Mouse (Mus musculus): ENCODE results near the gene H2afj. TPM values are rescaled to one million over a fixed set of nuclear protein-coding genes. Genes with fewer than 3 reads are reported as not detected.
A peak's percentile ranks its signal among the peaks of the same experiment; 100 is the strongest.

H2afj gene
- polyA plus RNA-seq, 1 experiment from 2014 or later = 81.5 TPM

DNA sequence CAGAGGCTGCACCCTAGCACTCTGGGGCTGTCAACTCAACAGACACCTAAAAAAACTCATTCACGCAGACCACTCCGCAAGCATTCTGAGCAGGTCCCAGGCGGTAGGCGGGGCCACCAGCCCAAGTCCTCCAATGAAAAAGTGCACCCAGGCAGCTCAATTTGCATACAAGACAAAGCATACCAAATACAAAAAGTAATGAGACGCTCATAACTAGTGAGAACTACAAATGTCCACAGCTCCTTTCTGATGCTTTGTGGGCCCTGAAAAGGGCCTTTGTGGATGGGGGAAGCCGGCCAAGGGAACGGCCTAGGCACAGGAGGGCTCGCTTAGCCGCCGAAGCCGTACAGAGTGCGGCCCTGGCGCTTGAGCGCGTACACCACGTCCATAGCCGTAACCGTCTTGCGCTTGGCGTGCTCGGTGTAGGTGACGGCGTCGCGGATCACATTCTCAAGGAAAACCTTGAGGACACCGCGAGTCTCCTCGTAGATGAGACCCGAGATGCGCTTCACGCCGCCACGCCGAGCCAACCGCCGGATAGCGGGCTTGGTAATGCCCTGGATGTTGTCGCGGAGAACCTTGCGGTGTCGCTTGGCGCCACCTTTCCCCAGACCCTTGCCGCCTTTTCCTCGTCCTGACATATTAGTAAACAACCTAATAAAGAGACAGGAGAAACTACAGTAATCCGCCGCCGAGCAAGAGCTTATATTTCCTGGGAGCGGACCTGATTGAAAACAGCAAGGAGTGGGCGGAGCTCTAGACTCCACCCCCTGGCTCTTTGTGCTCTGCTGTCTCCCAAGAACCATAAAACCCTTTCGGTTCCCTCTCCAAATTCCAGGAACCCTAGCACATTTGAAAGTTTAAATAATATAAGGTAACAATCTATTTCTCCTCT, 4.1 kb upstream of the H2afj start, which contains the start of gene Hist4h4:
Gene Hist4h4 (minus strand): TSS at position 677 of the 895 bp plus-strand sequence.
- WGBS = under 1% methylated on average over 50 of the region's 50 CpGs
- Histone ChIP-seq H3K27ac (ENCODE audit: low read depth, low read length) (peak within 1 kb of the TSS; percentile 100), H3K27me3 (ENCODE audit: control insufficient read depth, insufficient read depth, low read length) (no peaks in the 10 kb centered on the region), H3K9me3 (ENCODE audit: control insufficient read depth, low read length) (no peaks in the 10 kb centered on the region), H3K36me3 (ENCODE audit: control insufficient read depth, insufficient read depth, low read length) (no peaks in the 10 kb centered on the region), H3K4me2 (ENCODE audit: low read depth) (peak within 1 kb of the TSS; percentile 84), H3K4me3 (ENCODE audit: low read depth, low read length) (peak within 1 kb of the TSS; percentile 74), H3K4me1 (ENCODE audit: control insufficient read depth, insufficient read depth, low read length) (0 out of 2 replicates have a peak, but pooled peaks cover 2% of the 10 kb centered on the region), H3K9ac (ENCODE audit: low read length) (peak within 1 kb of the TSS; percentile 98)
- peak; percentile 90 for DNase-seq (ENCODE audit: low spot score)
- peak; percentile 66 for ATAC-seq (ENCODE audit: insufficient read depth, low FRiP score, low TSS enrichment)

DNA sequence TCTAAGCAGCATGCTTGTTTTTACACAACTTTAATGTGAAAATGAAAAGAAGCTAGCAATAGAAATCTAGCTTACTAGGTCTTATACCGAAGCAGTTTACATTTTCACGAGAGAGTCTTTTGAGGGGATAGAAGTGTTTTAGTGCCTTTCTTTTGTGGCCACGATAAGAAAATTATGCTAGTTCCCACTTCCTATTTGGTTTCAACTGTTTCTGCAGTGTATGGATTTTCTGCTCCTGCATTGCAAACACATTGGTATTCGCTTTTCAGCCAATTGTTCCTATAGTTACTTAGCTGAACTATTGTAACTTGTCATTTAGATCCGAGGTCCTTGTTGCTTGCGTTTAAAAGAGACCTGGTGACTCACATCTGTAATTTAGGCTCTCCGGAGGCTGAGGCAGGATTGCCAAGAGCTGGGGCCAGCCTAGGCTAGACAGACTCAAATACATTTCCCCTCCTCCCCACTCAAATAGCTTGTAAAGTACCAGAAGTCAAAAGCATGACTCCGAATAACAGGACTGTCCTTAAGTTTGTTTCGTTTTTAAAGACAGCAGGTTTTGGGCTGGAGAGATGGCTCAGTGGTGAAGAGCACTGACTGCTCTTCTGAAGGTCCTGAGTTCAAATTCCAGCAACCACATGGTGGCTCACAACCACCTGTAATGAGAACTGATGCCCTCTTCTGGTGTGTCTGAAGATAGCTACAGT, 3.2 kb upstream of the H2afj start:
- Histone ChIP-seq H3K4me2 (ENCODE audit: low read depth) (peak overlapping the region; percentile 84), H3K9me3 (ENCODE audit: control insufficient read depth, low read length) (no peaks in the 10 kb centered on the region), H3K27me3 (ENCODE audit: control insufficient read depth, insufficient read depth, low read length) (no peaks in the 10 kb centered on the region), H3K36me3 (ENCODE audit: control insufficient read depth, insufficient read depth, low read length) (no peaks in the 10 kb centered on the region), H3K9ac (ENCODE audit: low read length) (peak overlapping the region; percentile 98), H3K4me3 (ENCODE audit: low read depth, low read length) (peak overlapping the region; percentile 74), H3K27ac (ENCODE audit: low read depth, low read length) (peak overlapping the region; percentile 100), H3K4me1 (ENCODE audit: control insufficient read depth, insufficient read depth, low read length) (peaks cover 5% of the 10 kb centered on the region; the same call in 1 of the 2 replicates)
- no peak for DNase-seq (ENCODE audit: low spot score)
- no peak for ATAC-seq (ENCODE audit: insufficient read depth, low FRiP score, low TSS enrichment)
- 43% methylated on average over 9 of the region's 9 CpGs for WGBS

DNA sequence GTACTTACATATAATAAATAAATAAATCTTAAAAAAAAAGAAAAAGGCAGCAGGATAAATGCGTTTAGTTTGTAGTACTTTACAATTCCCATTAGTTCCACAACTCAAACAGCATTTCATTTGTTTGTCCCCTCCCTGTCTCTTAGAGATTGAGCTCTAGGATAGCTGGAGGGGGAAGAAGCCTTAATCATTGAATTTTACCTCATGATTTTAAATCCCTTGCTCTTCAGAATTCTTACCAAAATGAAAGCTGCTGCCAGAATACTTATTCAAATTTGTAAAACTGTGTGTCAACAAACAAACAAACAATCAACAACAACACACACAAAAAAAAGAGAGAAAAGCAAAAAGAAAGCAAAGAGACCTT, 2.7 kb upstream of the H2afj start:
- Histone ChIP-seq H3K36me3 (ENCODE audit: control insufficient read depth, insufficient read depth, low read length) (no peaks in the 10 kb centered on the region), H3K4me2 (ENCODE audit: low read depth) (no peak overlapping the region), H3K27ac (ENCODE audit: low read depth, low read length) (no peak overlapping the region), H3K4me3 (ENCODE audit: low read depth, low read length) (no peak overlapping the region), H3K9me3 (ENCODE audit: control insufficient read depth, low read length) (no peaks in the 10 kb centered on the region), H3K9ac (ENCODE audit: low read length) (no peak overlapping the region), H3K27me3 (ENCODE audit: control insufficient read depth, insufficient read depth, low read length) (no peaks in the 10 kb centered on the region), H3K4me1 (ENCODE audit: control insufficient read depth, insufficient read depth, low read length) (peaks cover 5% of the 10 kb centered on the region; the same call in 1 of the 2 replicates)
- DNase-seq (ENCODE audit: low spot score) (no peak), ATAC-seq (ENCODE audit: insufficient read depth, low FRiP score, low TSS enrichment) (no peak)
- WGBS = 82% methylated on average over 1 of the region's 1 CpGs

DNA sequence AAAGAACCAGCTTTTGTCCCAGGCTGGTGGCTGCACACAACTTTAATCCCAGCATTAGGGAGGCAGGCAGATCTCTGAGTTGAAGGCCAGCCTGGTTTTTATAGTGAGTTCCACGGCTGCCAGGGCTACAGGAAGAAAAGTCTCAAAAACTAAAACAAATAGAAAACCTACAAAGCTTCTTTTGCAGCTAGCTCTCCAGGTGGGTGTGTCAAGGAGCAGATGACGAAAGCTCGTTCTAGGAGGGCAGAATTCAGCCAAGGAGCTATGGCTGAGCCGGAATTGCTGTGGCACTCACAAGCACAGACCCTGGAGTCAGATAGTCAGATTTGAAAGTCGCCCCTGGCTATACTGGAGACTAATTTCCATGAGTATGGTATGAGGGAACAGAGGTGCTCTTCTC, 1.2 kb upstream of the H2afj start:
- Histone ChIP-seq H3K27ac (ENCODE audit: low read depth, low read length) (no peak overlapping the region), H3K9me3 (ENCODE audit: control insufficient read depth, low read length) (no peaks in the 10 kb centered on the region), H3K4me3 (ENCODE audit: low read depth, low read length) (no peak overlapping the region), H3K9ac (ENCODE audit: low read length) (no peak overlapping the region), H3K4me2 (ENCODE audit: low read depth) (no peak overlapping the region), H3K27me3 (ENCODE audit: control insufficient read depth, insufficient read depth, low read length) (no peaks in the 10 kb centered on the region), H3K4me1 (ENCODE audit: control insufficient read depth, insufficient read depth, low read length) (peaks cover 5% of the 10 kb centered on the region; the same call in 1 of the 2 replicates), H3K36me3 (ENCODE audit: control insufficient read depth, insufficient read depth, low read length) (no peaks in the 10 kb centered on the region)
- WGBS = 70% methylated on average over 5 of the region's 5 CpGs
- ATAC-seq (ENCODE audit: insufficient read depth, low FRiP score, low TSS enrichment) (no peak), DNase-seq (ENCODE audit: low spot score) (no peak)

DNA sequence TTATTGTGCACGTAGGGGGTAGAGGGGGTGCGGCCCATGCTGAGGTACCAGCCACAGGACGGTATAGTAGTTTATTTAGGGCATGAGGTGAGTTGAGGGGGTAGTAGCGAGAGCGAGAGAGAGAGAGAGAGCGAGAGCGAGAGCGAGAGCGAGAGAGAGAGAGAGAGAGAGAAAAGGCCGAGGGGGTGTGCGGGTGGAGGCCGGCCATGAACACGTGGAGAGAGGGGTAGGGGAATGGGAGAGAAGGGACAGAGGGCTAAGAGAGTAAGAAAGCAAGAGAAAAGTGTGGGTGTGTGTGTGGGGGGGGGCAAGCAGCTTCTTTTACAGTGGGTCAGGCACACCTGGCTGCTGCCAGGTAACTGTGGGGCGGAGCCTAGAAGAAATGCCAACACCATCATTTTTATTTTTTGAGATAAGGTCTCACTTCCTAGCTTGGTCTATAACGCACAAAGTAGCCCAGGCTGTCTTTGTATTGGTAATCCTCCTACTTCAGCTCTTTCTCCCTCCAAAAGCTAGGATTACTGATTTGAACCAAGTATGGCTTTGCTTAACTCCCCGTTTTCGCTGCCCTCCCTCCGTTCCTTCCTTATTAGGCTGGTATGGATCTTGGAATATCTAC, 540 bp upstream of the H2afj start:
- Histone ChIP-seq H3K4me3 (ENCODE audit: low read depth, low read length) (peak overlapping the region; percentile 67), H3K4me2 (ENCODE audit: low read depth) (peak overlapping the region; percentile 38), H3K27ac (ENCODE audit: low read depth, low read length) (no peak overlapping the region), H3K4me1 (ENCODE audit: control insufficient read depth, insufficient read depth, low read length) (peaks cover 5% of the 10 kb centered on the region; the same call in 1 of the 2 replicates), H3K27me3 (ENCODE audit: control insufficient read depth, insufficient read depth, low read length) (no peaks in the 10 kb centered on the region), H3K9me3 (ENCODE audit: control insufficient read depth, low read length) (no peaks in the 10 kb centered on the region), H3K36me3 (ENCODE audit: control insufficient read depth, insufficient read depth, low read length) (peaks cover 2% of the 10 kb centered on the region; the same call in 1 of the 2 replicates), H3K9ac (ENCODE audit: low read length) (peak overlapping the region; percentile 8; the same call in 1 of the 2 replicates)
- no peak; the same call in 1 of the 2 replicates for ATAC-seq (ENCODE audit: insufficient read depth, low FRiP score, low TSS enrichment)
- WGBS = 28% methylated on average over 18 of the region's 18 CpGs
- DNase-seq (ENCODE audit: low spot score) = no peak

DNA sequence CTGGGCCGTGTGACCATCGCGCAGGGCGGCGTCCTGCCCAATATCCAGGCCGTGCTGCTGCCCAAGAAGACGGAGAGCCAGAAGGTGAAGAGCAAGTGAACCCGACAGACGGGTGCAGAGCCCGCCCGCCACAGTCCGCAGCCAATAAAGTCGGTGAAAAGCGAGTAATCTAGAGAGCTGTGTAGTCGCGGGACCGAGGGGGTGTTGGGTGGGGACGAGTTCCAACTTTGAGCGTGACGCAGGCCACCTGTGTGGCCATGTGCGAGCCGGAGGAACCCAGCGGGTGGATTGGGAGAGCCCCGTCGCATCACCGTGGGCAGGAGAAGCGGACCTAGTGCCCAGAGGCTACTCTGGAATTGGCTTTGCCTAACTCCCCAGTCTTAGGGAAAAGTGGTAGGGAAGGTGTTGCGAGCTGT, 595 bp downstream of the H2afj start:
- H3K4me3 ChIP-seq (ENCODE audit: low read depth, low read length) = peak overlapping the region; percentile 67
- H3K27ac ChIP-seq (ENCODE audit: low read depth, low read length) = no peak overlapping the region
- WGBS = under 1% methylated on average over 28 of the region's 28 CpGs
- peak overlapping the region; percentile 93 for H3K4me2 ChIP-seq (ENCODE audit: low read depth)
- peaks cover 5% of the 10 kb centered on the region; the same call in 1 of the 2 replicates for H3K36me3 ChIP-seq (ENCODE audit: control insufficient read depth, insufficient read depth, low read length)
- H3K4me1 ChIP-seq (ENCODE audit: control insufficient read depth, insufficient read depth, low read length) = peaks cover 5% of the 10 kb centered on the region; the same call in 1 of the 2 replicates
- no peaks in the 10 kb centered on the region for H3K9me3 ChIP-seq (ENCODE audit: control insufficient read depth, low read length)
- DNase-seq (ENCODE audit: low spot score) (no peak), ATAC-seq (ENCODE audit: insufficient read depth, low FRiP score, low TSS enrichment) (peak; percentile 1; the same call in 1 of the 2 replicates)
- no peaks in the 10 kb centered on the region for H3K27me3 ChIP-seq (ENCODE audit: control insufficient read depth, insufficient read depth, low read length)
- peak overlapping the region; percentile 68 for H3K9ac ChIP-seq (ENCODE audit: low read length)

DNA sequence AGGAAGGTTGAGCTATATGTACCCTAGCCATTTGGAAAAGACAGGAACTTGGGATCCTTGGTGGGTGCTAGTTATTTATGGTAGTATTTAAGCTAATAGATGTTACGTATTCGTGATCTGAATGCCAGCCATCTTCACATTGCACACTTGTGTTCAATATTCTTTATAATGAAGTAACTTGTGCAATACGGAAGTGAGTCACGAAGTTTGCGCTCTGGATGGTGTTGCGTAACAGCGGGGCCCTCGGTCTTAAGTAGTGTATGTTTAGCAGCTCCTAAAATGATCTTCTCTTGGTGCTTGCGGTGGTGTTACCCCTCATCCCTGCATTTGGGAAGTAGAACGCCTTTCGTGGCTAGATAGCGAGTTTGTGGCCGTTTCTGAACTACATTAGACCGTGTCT, 1.0 kb downstream of the H2afj start:
- Histone ChIP-seq H3K4me1 (ENCODE audit: control insufficient read depth, insufficient read depth, low read length) (peaks cover 5% of the 10 kb centered on the region; the same call in 1 of the 2 replicates), H3K4me2 (ENCODE audit: low read depth) (peak overlapping the region; percentile 93), H3K9me3 (ENCODE audit: control insufficient read depth, low read length) (no peaks in the 10 kb centered on the region), H3K9ac (ENCODE audit: low read length) (peak overlapping the region; percentile 68; the same call in 1 of the 2 replicates), H3K27me3 (ENCODE audit: control insufficient read depth, insufficient read depth, low read length) (no peaks in the 10 kb centered on the region), H3K4me3 (ENCODE audit: low read depth, low read length) (peak overlapping the region; percentile 67), H3K27ac (ENCODE audit: low read depth, low read length) (no peak overlapping the region), H3K36me3 (ENCODE audit: control insufficient read depth, insufficient read depth, low read length) (peaks cover 8% of the 10 kb centered on the region; the same call in 1 of the 2 replicates)
- ATAC-seq (ENCODE audit: insufficient read depth, low FRiP score, low TSS enrichment) = no peak
- 38% methylated on average over 14 of the region's 14 CpGs for WGBS
- no peak for DNase-seq (ENCODE audit: low spot score)

DNA sequence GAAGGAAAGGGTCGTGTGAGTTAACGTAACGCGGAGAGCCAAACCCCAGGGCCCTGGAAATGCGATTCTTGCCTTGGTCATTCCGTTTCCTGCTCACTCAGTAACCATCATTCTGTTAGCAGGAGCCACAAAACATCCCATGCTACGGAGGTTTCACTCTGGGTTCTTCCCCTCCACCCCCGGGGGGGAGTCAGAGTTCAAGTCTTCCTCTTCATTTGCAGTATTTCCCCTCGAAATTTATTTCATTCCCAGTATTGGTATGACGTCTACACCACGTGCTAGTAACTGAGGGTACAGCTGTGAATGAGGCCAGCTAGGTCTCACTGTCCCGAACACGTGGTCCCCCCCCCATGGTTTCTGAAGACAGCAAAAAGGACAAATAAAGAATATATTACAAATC, 1.6 kb downstream of the H2afj start:
- Histone ChIP-seq H3K4me1 (ENCODE audit: control insufficient read depth, insufficient read depth, low read length) (peaks cover 5% of the 10 kb centered on the region; the same call in 1 of the 2 replicates), H3K36me3 (ENCODE audit: control insufficient read depth, insufficient read depth, low read length) (peaks cover 11% of the 10 kb centered on the region), H3K27me3 (ENCODE audit: control insufficient read depth, insufficient read depth, low read length) (no peaks in the 10 kb centered on the region), H3K4me3 (ENCODE audit: low read depth, low read length) (no peak overlapping the region; the same call in 1 of the 2 replicates), H3K4me2 (ENCODE audit: low read depth) (peak overlapping the region; percentile 93; the same call in 1 of the 2 replicates), H3K9ac (ENCODE audit: low read length) (no peak overlapping the region), H3K9me3 (ENCODE audit: control insufficient read depth, low read length) (no peaks in the 10 kb centered on the region), H3K27ac (ENCODE audit: low read depth, low read length) (no peak overlapping the region)
- 76% methylated on average over 13 of the region's 13 CpGs for WGBS
- DNase-seq (ENCODE audit: low spot score) = no peak
- ATAC-seq (ENCODE audit: insufficient read depth, low FRiP score, low TSS enrichment) = no peak

Data from neural tube, embryonic 11.5 days (tissue).